Mouse (Mus musculus) fat pad, adult 2 months (tissue): Measurements from ENCODE around the gene Olfr143.

Experiments
- DNase-seq: peaks from one replicate; pipeline ENCODE4 v3.0.0-alpha.2; 2011; ENCODE audit warnings: low read depth, low spot score; ENCODE audit errors: extremely low read depth

Olfr143 gene

GRCm38 (mm10) chr9:38252474-38252873, at the start of gene Olfr143:
Gene Olfr143, plus strand, starts transcription at chr9:38252774.
- DNase-seq = no peak

GRCm38 (mm10) chr9:38208065-38208464, 44.5 kb upstream of the Olfr143 start, which contains the start of gene Olfr893:
Gene Olfr893, plus strand, starts transcription at chr9:38208365.
- no peak for DNase-seq

DNA sequence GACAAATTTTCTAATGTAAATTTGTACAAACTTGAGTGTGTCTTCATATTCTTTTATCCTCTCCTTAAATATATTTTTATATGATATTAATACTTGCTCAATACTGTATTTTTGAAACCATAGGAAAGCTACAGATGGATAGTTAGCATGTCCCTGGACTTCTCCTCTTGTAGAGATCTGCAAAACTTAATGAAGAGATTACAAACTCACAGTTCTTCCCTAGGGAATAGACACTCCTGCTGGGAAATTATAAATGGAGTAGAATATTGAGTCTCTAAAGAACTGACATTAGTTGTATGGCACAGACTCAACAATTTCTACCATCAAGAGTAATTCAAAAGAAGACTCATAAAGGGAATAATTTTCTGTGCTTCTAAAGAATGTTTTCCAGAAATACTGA, 34.8 kb upstream of the Olfr143 start, which contains the start of gene Olfr894:
Gene Olfr894, plus strand, starts transcription at position 301 of the 400 bp plus-strand sequence.
- DNase-seq = no peak

DNA sequence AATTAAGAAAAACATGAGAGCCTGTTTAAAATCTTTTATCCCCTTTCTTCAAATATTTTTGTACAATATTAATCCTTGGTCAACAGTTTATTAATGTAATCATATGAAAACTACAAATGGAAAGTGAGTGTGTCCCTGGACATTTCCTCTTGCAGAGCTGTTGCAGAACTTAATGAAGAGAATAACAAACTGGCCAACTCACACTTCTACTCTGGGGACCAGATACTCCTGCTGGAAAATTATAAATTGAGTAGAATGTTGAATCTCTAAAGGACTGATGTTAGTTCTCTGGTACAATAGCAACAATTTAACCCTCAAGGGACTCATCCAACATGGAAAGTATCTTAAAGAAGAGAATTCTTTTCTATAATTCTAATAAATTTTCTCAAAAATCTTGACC, 15.0 kb downstream of the Olfr143 start, which contains the start of gene Olfr895:
Gene Olfr895, plus strand, starts transcription at position 301 of the 400 bp plus-strand sequence.
- no peak for DNase-seq

DNA sequence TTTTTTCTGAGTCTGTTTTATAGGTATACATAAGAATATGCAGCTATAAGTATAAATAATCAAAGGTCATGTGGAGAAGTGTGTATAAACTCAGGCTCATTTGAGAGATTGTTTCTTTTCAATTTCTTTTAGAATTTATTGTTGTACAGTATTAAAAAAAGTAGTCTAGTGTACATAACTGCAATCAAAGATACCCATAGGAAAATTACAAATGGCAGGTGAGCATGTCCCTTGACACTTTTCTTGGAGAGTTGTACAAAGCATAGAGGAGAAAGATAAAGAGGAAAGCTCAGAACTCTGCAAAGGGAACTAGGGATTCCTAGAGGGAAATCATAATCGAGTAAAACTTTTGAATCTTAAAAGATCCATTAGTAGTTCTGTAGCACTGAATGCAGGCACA, 38.2 kb downstream of the Olfr143 start, which contains the start of gene Olfr896-ps1:
Gene Olfr896-ps1, plus strand, starts transcription at position 301 of the 400 bp plus-strand sequence.
- no peak for DNase-seq
